Mouse (Mus musculus) megakaryocyte, embryonic 14.5 days (primary cell): ENCODE data around the gene Umodl1. TPM values are rescaled to one million over a fixed set of nuclear protein-coding genes. Genes with fewer than 3 reads are reported as not detected.

ENCODE experiments used
- H3K27me3 ChIP-seq: replicated peaks from 2 replicates; pipeline ENCODE3; 2012; ENCODE audit warnings: inconsistent platforms
- H3K36me3 ChIP-seq: replicated peaks from 2 replicates; pipeline ENCODE3; 2012; ENCODE audit warnings: low read length, inconsistent platforms, mixed read lengths
- H3K4me1 ChIP-seq: 2 replicates; pipeline ENCODE4 v1.6.1; 2012; ENCODE audit warnings: inconsistent platforms
- H3K4me3 ChIP-seq: replicated peaks from 2 replicates; pipeline ENCODE3; 2012; ENCODE audit warnings: moderate library complexity, mild to moderate bottlenecking, inconsistent platforms
- H3K9me3 ChIP-seq: 2 replicates; pipeline ENCODE4 v1.6.1; 2012; ENCODE audit warnings: inconsistent platforms
- FLI1 ChIP-seq: IDR thresholded peaks from 2 replicates; pipeline ENCODE4 v1.6.1; 2012; ENCODE audit warnings: low read length, inconsistent platforms, mixed read lengths
- GATA1 ChIP-seq: IDR thresholded peaks from 3 replicates; pipeline ENCODE4 v1.6.1; 2012; ENCODE audit warnings: mixed read lengths, low read length, inconsistent platforms, borderline replicate concordance
- polyA plus RNA-seq: library from polyadenylated mRNA; stranded (reverse); fragments of >175 nt; gene quantifications from 2 replicates; pipeline ENCODE4 v1.2.3, GENCODE M21; 2012; ENCODE audit warnings: low replicate concordance; ENCODE audit not compliant: insufficient read depth

The Umodl1 gene
- polyA plus RNA-seq, 1 experiment: 0.03 TPM

GRCm38 (mm10) chr17:31020078-31020477, 65.6 kb downstream of the Umodl1 start:
- H3K4me1 ChIP-seq: peaks cover 39% of the 10 kb centered on the region
- H3K9me3 ChIP-seq: peaks cover 27% of the 10 kb centered on the region
- H3K36me3 ChIP-seq: no peaks in the 10 kb centered on the region
- no peak overlapping the region for H3K4me3 ChIP-seq
- TF ChIP-seq GATA1: no peak
- H3K27me3 ChIP-seq: peaks cover 22% of the 10 kb centered on the region

DNA sequence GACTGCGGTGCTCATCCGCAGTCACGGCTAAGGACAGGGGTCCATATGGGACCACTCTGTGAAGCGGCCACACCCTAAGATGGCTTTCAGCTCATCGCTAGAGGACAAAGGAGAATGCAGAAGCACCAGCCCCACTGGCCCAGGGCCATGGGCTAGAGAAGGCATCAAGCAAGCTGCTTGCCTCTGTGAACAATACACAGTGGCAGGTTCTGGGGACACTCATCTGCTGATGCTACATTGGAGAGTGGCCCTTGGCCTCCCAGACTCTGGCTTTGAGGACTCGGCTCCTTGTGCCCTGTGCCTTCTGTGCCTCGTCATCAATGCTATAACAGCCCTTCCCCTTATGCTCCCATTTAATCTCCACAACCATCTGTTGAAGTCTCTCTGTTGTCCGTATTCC, 66.8 kb downstream of the Umodl1 start:
- Histone ChIP-seq H3K36me3 (no peaks in the 10 kb centered on the region), H3K9me3 (peaks cover 19% of the 10 kb centered on the region), H3K4me1 (peaks cover 39% of the 10 kb centered on the region), H3K4me3 (no peak overlapping the region), H3K27me3 (peaks cover 13% of the 10 kb centered on the region)
- TF ChIP-seq GATA1 (no peak), FLI1 (no peak)

DNA sequence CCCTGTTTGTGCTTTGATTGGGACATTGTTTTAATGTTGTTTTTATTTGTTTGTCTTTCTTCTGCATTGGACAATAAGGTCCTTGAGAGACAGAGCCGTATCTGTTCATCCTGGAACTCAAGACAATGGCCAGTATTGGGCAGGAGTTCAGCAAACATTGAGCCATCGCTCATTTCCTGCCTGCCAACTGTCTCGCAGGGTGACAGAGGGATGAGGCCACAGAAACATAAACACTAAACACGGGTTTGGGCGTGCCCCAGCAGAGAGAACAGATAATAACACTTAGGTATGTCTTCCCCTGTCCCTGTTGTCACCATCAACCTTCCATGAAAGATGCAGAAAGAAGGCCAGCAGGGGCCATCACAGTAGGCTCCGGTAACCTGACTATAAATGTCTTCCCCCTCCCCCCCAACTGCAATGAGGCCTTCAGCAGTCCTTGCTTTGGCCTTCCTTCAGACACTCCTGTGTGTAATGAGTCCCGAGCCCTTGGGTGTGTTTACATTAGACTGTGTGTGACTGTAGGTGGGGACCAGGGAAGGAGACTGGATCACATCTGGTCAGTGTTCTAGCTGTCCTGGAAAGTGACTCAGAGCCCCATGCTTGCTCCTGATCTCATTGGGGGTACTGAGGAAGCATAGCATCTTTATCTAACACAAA, 69.8 kb downstream of the Umodl1 start:
- peaks cover 14% of the 10 kb centered on the region for H3K27me3 ChIP-seq
- H3K4me3 ChIP-seq: no peak overlapping the region
- H3K4me1 ChIP-seq: peaks cover 35% of the 10 kb centered on the region
- TF ChIP-seq FLI1 (no peak), GATA1 (no peak)
- H3K36me3 ChIP-seq: no peaks in the 10 kb centered on the region
- peaks cover 10% of the 10 kb centered on the region; the same call in 1 of the 2 replicates for H3K9me3 ChIP-seq

DNA sequence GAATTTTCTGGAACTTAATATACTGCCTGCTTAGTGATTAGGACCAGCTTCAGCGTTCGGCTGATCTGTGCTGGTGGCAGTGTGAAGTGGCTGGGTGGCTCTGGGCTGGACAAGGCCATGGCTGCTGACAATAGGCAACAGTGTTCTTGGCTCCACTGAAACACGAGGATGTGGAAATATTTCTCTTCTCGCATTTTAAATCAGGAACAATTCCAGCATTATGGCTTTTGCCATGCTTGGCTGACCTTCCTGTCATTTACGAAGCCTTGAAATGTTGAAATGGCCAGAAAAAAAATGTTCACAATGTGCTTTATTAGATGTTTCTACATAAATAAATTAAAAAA, 70.3 kb downstream of the Umodl1 start:
- Histone ChIP-seq H3K36me3 (no peaks in the 10 kb centered on the region), H3K9me3 (peaks cover 10% of the 10 kb centered on the region; the same call in 1 of the 2 replicates), H3K4me3 (no peak overlapping the region), H3K27me3 (peaks cover 14% of the 10 kb centered on the region), H3K4me1 (peaks cover 32% of the 10 kb centered on the region)
- no peak for TF ChIP-seq FLI1
- no peak for TF ChIP-seq GATA1

DNA sequence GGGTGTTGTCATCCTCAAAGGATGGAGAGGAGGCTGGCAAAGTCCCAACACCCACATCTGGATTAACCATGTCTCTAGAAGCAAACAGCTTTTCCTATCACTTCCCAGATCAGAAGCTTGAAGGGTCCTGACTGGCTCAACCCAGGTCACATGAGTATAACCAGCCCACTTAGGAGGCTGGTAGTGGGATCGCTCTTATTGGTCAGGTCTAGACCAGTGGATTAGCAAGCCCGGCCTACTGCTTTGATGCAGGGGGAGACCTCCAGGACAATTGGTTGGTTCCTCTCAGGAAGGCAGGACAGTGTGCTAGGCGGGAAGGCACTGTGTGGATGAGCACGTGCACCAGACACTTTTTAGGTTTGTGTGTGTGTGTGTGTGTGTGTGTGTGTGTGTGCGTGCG, 72.5 kb downstream of the Umodl1 start:
- peaks cover 23% of the 10 kb centered on the region for H3K9me3 ChIP-seq
- H3K27me3 ChIP-seq: peaks cover 5% of the 10 kb centered on the region
- peaks cover 14% of the 10 kb centered on the region for H3K4me1 ChIP-seq
- H3K4me3 ChIP-seq: no peak overlapping the region
- TF ChIP-seq GATA1: no peak
- TF ChIP-seq FLI1: no peak
- peaks cover 12% of the 10 kb centered on the region for H3K36me3 ChIP-seq

DNA sequence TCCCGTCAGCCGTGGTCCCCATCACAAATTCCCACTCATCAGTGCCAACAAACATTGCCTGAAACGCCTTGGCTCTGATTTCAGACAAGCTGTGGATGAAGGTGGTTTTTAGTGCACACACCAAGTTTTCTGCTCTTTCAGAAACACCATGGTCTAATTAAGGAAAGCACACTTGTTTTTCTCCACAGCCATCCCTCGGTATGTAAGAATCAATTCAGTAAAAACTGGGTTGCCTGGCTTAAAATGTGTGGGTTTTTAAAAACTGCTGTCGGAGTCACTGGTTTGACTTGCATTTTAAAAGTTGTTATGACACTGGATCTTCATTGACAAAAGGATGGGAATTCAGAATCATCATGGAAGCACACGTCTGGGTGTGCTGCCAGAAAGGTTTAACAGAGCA, 73.3 kb downstream of the Umodl1 start:
- H3K27me3 ChIP-seq: peaks cover 5% of the 10 kb centered on the region
- peaks cover 19% of the 10 kb centered on the region for H3K36me3 ChIP-seq
- TF ChIP-seq FLI1: no peak
- TF ChIP-seq GATA1: no peak
- H3K4me3 ChIP-seq: no peak overlapping the region
- H3K4me1 ChIP-seq: peaks cover 14% of the 10 kb centered on the region
- H3K9me3 ChIP-seq: peaks cover 30% of the 10 kb centered on the region

DNA sequence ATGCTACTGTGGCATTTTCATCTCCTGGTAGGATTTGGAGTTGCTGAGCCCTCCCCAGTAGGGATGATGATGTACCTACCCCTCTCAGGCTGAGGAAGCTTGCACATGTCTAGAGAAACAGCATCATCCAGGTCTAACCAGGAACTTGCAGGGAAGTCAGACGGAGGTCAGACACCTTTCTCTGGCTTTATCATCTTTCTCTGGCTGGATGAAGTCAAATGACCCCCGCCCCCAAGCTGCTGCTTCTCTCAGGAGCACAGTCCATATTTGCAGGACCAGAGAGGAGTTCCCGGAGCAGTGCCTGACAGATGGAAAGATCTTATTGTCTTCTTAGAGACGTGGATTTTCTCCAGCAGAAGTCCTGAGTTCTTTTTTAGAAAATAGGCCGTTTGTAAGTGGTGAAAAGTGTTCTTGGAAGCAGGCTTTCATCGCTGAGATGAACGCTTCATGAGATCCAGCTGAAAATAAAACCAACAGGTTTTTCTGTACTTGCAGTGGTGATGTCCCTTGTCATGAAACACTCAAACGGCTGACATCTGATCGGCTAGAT, 74.5 kb downstream of the Umodl1 start:
- peaks cover 19% of the 10 kb centered on the region for H3K36me3 ChIP-seq

DNA sequence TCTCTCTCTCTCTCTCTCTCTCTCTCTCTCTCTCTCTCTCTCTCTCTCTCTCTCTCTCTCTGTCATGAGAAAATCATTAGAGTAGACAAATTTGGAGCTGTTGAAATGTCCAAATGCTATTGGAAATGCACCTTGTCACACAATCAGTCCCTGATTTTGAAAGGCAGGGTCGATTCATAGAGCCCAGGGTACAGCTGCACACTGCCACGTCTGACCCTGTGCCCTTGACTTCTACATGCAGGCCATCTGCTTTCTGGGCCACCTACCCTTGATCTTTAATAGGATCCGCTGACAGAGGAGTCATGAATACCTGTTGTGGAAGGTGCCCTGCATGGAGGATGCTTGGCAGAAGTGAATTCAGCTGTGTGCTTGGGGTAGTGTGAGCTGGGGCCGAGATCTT, 75.0 kb downstream of the Umodl1 start:
- H3K4me1 ChIP-seq: peaks cover 21% of the 10 kb centered on the region

More for the DNA sequence above, 74.5 kb downstream of the Umodl1 start:
- peaks cover 21% of the 10 kb centered on the region for H3K4me1 ChIP-seq
- peaks cover 5% of the 10 kb centered on the region for H3K27me3 ChIP-seq
- no peak for TF ChIP-seq FLI1
- TF ChIP-seq GATA1: no peak
- H3K4me3 ChIP-seq: no peak overlapping the region
- H3K9me3 ChIP-seq: peaks cover 21% of the 10 kb centered on the region

DNA sequence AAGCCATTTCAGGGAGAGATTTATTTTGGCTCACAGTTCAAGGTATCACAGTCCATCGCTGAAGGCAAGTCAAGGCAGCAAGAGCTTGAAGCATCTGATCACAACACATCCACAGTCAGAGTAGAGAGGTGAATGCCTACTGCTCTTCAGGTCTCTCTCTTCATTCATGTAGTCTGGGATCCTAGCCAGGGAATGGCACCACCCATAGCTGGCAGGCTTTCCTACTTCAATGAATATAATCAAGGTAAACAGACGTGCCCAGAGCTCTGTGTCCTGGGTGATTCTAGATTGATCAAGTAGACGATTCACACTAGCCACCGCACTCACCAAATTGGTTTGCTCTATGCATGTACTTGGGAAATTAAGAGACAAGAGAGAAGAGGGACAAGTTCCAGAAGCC, 77.9 kb downstream of the Umodl1 start:
- H3K27me3 ChIP-seq: peaks cover 7% of the 10 kb centered on the region
- H3K9me3 ChIP-seq: peaks cover 21% of the 10 kb centered on the region
- no peak overlapping the region for H3K4me3 ChIP-seq
- peaks cover 19% of the 10 kb centered on the region for H3K36me3 ChIP-seq
- H3K4me1 ChIP-seq: peaks cover 44% of the 10 kb centered on the region
- no peak for TF ChIP-seq FLI1
- TF ChIP-seq GATA1: no peak

More for the DNA sequence above, 75.0 kb downstream of the Umodl1 start:
- peaks cover 19% of the 10 kb centered on the region for H3K36me3 ChIP-seq
- TF ChIP-seq FLI1 (no peak), GATA1 (no peak)
- peaks cover 5% of the 10 kb centered on the region for H3K27me3 ChIP-seq
- no peak overlapping the region for H3K4me3 ChIP-seq
- peaks cover 21% of the 10 kb centered on the region for H3K9me3 ChIP-seq

DNA sequence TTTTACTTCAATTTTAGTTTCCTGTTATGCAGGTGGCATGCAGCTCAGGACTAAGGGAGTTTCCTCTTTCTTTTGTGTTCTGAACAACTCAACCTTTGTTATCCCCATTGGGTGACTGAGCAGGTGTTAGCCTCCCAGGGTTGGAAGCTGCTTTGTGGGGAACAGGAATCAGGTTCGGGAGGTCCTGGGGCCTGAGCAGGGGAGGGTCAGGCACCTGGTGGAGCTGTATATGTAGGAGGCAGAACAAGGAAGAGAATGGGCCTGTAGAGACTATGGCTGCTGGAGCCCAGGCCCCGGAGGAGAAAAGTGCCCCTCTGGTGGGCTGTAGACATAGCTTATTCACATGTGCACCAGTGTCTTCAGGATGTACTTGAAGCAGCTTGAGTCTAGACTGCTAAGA, 78.8 kb downstream of the Umodl1 start:
- H3K4me1 ChIP-seq: peaks cover 50% of the 10 kb centered on the region
- peaks cover 19% of the 10 kb centered on the region for H3K36me3 ChIP-seq
- peaks cover 21% of the 10 kb centered on the region for H3K9me3 ChIP-seq
- H3K4me3 ChIP-seq: peak overlapping the region; percentile 57
- peaks cover 4% of the 10 kb centered on the region for H3K27me3 ChIP-seq
- TF ChIP-seq GATA1 (no peak), FLI1 (no peak)
